Mouse (Mus musculus) heart, adult 18-20 months (tissue): ENCODE measurements at regions not wholly inside any gene's neighbourhood (a gene's known extent, or its start where the extent isn't known, plus 50 kb on each side); places are given as distances from the start of the nearest gene placed in this dataset.
"Not testable (repeated sequence)": the region's sequence is repeated elsewhere in the genome, so short reads cannot be mapped to it uniquely, and the experiment has no call there.

Experiments
- DNase-seq, 2 experiments: peaks; one replicate each; pipeline ENCODE4 v3.0.0; 2021 to 2022; ENCODE audit warnings: mixed read lengths in 1 of 2

- DNase-seq, result not testable (repeated sequence)
Measured at GRCm38 (mm10) chr10:85731163-85731562, 98.1 kb upstream of the Pwp1 start.

GRCm38 (mm10) chr10:85731796-85732388 is 97.4 kb upstream of the Pwp1 start:
- DNase-seq, result not testable (repeated sequence)

- DNase-seq, result no peak
Measured at GRCm38 (mm10) chr10:85737796-85738195, 91.5 kb upstream of the Pwp1 start.

GRCm38 (mm10) chr10:85739008-85739407 is 90.3 kb upstream of the Pwp1 start:
- DNase-seq, result no peak

GRCm38 (mm10) chr10:85739565-85739964 is 89.7 kb upstream of the Pwp1 start:
- peak; percentile 1 to 2 for DNase-seq

GRCm38 (mm10) chr10:85741972-85742371 is 87.3 kb upstream of the Pwp1 start:
- no peak for DNase-seq

GRCm38 (mm10) chr10:85745390-85745789 is 83.9 kb upstream of the Pwp1 start:
- DNase-seq, result not testable (repeated sequence)

- not testable (repeated sequence) for DNase-seq
Measured at GRCm38 (mm10) chr10:85745818-85746217, 83.5 kb upstream of the Pwp1 start.

- DNase-seq, result not testable (repeated sequence)
Measured at GRCm38 (mm10) chr10:85749549-85749948, 79.7 kb upstream of the Pwp1 start.

GRCm38 (mm10) chr10:85775035-85775434 is 54.3 kb upstream of the Pwp1 start:
- no peak for DNase-seq
